Mouse (Mus musculus) right cerebral cortex, adult 18-20 months (tissue): ENCODE measurements at regions not wholly inside any gene's neighbourhood (a gene's known extent, or its start where the extent isn't known, plus 50 kb on each side); places are given as distances from the start of the nearest gene placed in this dataset.
A peak's percentile ranks its signal among the peaks of the same experiment; 100 is the strongest.
"Not testable (repeated sequence)": the region's sequence is repeated elsewhere in the genome, so short reads cannot be mapped to it uniquely, and the experiment has no call there.

Source experiments
- DNase-seq: peaks from one replicate; pipeline ENCODE4 v3.0.0; 2022; ENCODE audit warnings: mixed read lengths

DNA sequence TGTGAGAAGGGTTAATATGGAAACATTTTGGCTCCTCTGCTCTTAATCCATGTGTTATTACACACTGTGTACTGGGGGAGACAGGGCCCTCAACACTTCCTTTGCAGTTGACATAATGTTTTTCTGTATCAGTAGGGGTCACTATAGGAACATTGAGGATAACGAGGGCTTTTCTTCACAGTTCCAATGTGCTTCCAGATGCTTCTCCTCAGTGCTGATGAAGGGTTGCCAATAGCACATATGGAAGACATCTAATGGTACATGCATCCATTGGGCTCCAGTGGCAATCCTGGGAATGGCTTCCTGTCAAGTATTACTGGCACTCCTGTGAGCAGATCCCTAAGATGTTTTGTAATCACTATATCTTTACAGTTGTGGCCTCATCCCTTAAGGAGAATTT, 62.1 kb downstream of the Naa11 start:
- no peak for DNase-seq

DNA sequence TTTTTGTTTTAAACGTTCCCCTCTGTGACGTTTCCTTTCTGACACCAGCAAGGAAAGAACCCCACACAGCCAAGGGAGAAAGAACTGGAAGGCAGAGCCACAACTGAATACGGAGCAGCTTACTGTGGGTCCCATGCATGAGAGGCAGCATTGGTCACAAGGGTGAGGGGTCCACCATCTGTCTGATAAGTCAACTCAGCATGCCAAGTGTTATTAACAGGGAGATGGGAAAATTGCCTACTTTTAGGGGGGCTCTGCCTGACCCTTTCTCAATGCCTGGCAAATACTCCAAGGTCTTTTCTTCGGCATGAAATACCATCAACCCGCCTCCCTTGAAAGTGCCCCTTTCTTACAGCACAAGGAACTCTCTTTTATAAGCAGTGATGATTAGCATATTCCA, 66.3 kb downstream of the Naa11 start:
- no peak for DNase-seq

- no peak for DNase-seq
These were observed 68.3 kb downstream of the Naa11 start for GRCm38 (mm10) chr5:97323873-97324272.

DNA sequence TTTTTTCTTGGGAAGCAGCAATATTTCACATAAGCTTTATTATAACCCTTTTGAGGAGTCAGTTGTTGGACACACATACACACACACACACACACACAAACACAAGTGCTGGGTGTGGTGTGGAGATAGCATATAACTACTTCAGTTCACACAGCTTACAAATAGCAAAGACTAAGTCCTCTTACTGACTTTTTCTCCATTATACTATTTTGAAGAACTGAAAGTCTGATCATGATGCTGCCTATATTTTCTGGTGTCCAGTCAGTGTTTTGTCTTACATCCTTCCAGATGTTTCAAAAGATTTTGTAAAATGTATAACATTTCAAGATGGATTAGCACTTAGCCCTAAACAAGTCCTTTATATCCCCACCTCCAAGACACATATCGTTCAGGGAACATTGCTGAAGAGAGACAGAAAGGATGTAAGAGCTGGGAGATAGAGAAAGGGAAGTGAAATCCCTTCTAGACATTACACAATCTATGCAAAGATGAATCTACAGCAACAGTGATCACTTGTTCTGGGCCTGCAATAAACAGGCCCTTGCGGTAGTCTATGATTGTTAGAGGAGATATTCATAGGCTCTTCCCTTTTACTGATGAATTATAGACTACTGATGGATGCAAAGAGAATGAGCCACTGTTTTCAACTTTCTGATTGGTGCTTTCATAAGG, 72.2 kb downstream of the Naa11 start:
- DNase-seq, result no peak

DNA sequence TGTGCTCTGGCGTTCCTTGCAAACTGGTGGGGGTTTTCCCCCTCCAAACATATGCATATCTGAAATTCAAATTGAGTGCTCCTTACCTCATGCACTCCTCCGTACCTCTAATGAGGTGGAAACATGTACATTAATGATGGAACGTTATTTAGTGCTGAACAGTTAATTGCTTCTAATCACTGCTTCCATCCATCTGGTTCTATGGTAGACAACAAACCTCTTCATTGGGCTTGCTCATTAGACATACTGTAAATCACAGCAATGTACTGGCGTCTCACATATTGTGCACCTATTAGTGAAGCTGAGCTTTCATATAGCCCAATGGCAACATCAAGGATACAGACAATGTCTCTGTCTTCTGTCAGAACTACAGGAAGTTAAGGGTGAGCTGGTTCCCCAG, 85.3 kb downstream of the Naa11 start:
- DNase-seq, result no peak

GRCm38 (mm10) chr5:97304921-97305320, 87.3 kb downstream of the Naa11 start:
- no peak for DNase-seq

DNA sequence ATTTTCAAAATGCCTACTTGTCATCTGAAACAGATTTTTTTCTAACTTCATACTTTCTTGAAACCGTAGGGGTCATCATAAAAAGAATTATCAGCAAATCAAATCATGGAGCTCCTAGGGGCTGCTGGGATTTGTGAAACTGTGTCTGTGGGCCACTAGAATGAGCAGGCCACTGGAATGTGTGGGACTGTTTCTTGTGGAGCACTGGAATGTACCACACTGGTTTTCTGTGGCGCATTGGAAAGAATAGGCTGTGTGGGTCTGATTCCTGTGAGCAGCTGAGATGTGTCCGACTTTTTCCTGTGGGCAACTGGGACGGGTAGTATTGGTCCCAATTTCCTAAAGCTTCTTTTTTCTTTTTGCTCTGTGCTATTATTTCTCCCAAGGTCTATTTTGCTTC, 90.6 kb downstream of the Naa11 start:
- no peak for DNase-seq

DNA sequence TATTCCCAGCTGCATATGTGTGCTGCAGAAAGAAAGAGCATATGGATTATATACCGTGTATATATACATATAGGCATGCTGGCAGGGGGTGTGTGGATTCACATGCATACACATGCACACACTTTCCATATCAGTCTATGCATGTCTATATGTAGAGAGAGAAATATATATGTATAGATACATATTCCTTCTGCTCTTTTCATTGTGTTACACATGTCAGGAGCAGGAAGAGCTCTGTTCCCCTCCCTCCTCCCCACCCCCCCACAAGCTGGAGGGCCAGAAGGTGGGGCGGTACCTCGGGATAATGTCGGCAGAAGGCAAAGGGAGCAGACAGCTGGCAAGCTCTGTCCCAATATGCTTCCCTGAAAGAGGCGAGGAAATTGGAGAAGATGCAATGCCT, 91.3 kb downstream of the Naa11 start:
- peak; percentile 62 for DNase-seq

DNA sequence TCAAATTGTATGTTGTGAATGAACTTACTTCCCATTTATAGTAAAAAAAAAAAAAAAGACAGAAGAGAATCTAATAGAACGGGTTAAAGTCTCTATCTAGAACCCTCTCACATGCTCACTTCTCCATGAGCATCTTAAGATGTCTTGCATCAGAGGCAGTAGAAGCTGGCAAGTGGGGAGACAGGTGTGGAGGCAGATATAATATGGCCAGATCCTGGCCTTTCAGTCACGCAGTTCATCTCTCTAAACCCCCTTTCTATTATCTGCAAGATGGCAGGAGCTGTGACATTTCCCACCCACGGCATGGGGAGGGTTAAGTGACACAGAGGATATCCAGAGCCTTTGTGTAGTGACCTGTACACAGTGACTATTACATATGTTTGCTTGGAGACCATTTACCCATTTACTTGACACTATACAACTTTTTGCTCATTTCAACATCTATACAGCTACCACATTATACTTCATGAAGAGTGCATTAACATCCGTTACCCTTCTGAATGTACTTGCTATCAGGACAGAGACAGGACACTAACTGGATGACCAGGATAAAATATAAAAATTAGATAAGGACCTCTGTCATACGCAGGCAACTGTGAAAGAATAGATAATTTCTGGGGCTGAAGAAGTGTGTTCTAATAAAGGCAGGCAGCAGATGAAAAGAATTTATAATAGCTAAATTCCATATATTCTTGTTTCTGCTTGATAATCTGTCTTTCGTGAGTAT, 91.9 kb downstream of the Naa11 start:
- no peak for DNase-seq

GRCm38 (mm10) chr5:97299631-97300030, 92.5 kb downstream of the Naa11 start:
- DNase-seq, result no peak

GRCm38 (mm10) chr5:97296213-97296612, 96.0 kb downstream of the Naa11 start:
- no peak for DNase-seq

- DNase-seq, result no peak
These were observed 102.0 kb downstream of the Naa11 start for GRCm38 (mm10) chr5:97290166-97290681.

DNA sequence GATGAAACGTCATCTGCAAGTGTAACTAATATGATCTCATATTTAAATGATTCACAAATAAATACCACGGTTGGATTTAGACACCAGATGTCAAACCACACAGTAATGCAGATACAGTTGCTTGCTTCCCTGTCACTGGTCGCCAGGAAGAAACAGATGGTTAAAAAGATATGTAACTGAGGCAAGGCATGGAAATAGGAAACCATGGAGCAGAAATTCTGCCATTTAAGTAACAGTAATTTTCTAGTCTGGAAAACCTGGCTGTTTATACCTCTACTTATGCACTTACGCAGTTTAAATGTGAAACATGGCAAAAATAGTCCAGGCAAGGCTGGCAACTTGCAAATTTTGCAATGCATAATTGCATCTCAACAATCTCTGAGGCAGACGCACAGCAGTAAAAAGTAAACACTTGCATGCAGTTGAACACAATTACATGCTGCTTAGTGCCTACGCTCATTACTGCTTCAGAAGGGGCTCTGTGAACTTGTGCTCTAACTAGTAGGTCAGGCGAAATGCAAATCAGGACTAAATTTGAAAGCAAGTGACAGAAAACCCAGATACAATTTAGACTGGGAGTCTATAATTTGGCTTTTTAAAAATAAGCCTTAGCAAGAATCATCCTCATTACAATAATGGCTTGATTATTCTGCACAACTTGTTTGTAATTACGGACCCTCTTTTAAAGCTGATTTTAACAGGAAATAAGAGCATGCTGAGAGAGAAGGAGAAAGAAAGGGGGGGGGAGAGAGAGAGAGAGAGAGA, 102.6 kb downstream of the Naa11 start:
- DNase-seq, result peak; percentile 9

- no peak for DNase-seq
These were observed 112.7 kb downstream of the Naa11 start for GRCm38 (mm10) chr5:97279455-97279854.

DNA sequence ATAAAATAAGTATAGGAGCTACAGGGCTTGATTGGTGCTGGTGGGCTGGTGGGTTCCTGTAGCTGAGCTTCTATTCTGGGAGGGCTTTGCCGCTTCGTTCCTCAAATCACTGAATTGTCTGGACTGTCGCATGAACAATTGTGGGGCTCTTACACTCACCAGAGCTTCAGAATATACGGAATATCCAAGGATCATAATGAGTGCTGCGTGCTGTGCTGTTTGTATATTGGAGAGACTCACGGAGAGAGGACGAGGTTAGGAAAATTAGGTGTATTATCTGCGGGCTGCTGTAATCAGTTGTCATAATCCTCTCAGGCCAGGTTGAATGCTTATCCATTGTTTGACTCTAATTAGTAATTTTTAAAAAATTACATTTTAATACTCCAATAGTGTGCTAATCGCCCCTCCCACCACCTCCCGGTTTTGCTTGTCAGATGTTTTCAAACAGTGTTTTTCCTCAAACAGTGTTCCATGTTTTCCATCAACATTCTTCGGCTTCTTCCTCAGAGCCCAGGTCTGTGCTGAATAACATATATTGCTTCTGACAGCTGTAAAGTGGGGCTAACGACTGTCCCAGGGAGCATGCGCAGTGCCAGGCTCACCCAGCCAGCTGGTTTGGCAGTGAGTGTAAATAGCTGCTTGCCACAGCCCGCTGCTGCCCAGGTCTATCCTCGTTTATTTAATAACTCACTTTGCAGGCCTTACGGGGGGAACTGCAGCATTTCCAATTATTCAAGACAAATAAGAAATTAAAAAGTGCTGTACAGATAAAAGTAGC, 114.2 kb downstream of the Naa11 start:
- DNase-seq, result peak; percentile 14

GRCm38 (mm10) chr5:97276724-97277123, 115.5 kb downstream of the Naa11 start:
- no peak for DNase-seq

DNA sequence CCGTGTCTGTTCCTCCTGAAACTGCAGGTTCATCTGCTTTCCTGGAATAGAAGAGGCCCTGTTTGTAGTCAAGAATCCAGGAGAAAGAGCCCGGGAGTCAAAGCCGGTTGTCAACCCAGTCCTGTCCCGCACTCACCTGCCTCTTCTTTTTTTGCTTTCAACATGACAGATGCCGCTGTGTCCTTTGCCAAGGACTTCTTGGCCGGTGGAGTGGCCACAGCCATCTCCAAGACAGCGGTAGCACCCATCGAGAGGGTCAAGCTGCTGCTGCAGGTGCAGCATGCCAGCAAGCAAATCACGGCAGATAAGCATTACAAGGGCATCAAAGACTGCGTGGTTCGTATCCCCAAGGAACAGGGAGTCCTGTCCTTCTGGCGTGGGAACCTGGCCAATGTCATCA, 127.5 kb downstream of the Naa11 start:
- not testable (repeated sequence) for DNase-seq

DNA sequence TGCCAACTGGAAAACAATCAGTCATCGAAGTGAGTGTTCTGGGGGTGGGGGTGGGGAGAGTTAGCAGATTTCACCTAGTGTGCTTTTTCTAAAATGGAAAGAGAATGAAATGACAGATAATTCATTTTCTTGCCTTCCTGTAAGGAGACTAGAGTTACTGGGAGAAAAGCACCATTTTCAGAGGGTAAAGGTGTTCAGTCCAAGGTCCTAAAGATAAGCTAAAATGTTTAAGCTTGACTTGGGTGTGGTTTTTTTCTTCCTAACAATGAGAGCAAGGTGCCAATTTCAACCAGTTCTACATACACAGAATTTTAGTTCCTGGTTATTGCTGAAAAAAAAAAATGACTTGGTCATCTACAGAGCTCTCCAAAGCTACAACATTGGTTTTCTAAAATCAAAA, 135.1 kb downstream of the Naa11 start:
- no peak for DNase-seq

DNA sequence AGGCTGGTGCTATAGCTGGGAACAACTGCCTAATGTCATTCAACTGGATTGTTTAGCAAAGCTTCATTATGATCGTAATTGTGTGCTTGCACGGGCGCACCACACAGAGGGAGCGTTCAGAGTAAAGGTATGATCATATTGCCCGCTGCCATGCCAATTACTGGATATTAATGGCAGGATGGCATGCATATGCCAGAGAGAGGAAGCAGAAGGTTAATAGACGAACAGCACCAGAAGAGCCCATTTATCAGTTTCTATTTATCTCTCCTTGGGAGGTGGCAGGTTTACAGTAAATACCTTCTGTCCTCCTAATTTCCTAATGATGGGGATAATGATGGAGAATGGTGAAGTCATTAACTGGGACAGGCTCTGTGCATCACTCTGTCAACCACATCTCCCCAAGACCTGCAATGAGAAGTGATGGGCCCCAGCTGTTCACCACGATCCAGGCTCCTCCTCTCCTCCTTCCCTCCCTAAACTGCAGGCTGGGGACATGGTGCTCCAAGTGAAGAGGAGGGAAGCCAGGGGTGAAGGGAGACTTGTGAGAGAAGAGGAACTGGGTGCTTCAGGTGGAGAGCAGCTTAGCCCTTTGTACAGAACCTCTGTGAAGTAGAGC, 135.6 kb downstream of the Naa11 start:
- no peak for DNase-seq

DNA sequence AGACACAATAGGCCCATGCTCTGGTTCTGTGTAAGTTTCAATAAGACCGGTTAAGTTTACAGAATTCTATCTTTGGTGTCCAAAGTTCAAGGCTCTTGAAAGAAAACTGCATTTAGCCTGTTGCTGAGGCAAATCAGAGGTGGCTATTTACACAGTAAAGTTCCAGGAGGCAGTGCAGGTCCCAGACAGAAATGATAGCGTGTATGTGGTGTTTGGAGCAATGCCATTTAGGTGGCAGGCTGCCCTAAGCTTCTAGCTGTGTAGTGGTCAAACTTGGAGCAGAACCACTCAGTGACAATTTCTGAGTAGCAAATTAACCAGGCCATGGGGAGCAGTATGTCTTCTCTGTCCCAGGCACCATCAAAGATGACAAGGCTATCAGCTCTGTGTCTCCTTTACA, 125.5 kb upstream of the Paqr3 start:
- no peak for DNase-seq

DNA sequence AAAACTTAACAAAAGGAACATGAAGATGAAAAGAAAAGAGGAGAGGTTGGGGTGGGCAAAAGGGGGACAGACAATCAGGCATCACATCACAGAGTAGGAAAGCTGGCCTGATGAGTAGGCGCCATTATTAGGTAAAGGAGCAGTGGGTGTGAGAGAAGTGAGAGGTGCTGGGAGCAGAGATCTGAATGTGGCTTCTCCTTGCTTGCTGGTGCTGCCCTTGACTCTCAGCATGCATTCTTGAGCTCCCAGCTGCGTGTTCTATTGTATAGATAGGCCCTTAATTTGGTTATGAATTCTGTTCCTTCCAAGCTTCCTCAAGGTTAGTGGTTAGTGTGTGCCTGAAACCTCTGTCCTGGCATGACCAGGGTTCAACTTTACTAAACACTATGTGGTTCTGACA, 115.0 kb upstream of the Paqr3 start:
- no peak for DNase-seq

DNA sequence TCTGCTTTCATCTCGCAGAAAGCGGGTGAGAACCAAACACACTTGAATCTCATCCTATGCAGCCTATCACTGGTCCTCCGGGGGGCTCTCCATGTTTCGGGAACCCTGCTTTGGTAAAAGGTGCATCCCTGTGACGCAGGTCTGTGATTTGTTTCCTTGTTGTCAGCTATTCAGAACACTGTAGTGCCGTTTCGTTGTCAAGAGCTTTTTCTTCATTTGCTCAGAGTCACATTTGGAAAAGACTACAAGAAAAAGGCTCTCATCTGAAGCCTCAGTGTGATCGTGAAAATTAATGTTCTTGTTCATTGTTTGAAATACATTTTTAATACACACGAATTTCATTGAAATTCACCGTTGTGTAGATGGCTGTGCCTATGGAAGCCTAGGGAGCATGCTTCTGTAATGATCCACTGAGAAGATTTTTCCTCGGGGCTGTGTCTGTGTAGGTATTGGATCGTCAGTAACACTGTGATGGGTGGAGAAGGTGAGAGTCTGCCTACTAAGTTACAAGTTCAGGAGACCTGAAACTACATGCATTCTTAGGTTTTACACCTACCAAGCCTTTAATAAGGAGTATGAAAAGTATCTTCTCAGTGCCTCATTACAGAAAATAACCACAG, 112.0 kb upstream of the Paqr3 start:
- DNase-seq, result peak; percentile 4
